Mouse (Mus musculus): ENCODE results near the gene Gm3238.

- no peak for TF ChIP-seq CTCF (IDR thresholded peaks at IDR 0.05; ENCODE audit: low read depth)
- TF ChIP-seq EP300 (IDR thresholded peaks at IDR 0.05; ENCODE audit: low read depth), result no peak
Measured at GRCm38 (mm10) chr10:77804095-77804494, 33.0 kb upstream of the Gm3238 start.

Measured in liver, embryonic 14.5 days (tissue).